Mouse (Mus musculus) bone marrow, adult 2 months (tissue): Measurements from ENCODE around the gene Creb3l4.

Experiments used
- CTCF ChIP-seq: fragments of 200-500 bp; IDR thresholded peaks from 2 replicates; pipeline ENCODE4 v1.5.1; 2011; ENCODE audit warnings: low read length, control low read depth; ENCODE audit not compliant: control insufficient read depth, insufficient read depth
- POLR2A ChIP-seq: fragments of 200-500 bp; IDR thresholded peaks from 2 replicates; pipeline ENCODE4 v1.6.1; 2011; ENCODE audit warnings: low read depth, mild to moderate bottlenecking, control low read depth, low read length, borderline replicate concordance; ENCODE audit not compliant: control insufficient read depth

DNA sequence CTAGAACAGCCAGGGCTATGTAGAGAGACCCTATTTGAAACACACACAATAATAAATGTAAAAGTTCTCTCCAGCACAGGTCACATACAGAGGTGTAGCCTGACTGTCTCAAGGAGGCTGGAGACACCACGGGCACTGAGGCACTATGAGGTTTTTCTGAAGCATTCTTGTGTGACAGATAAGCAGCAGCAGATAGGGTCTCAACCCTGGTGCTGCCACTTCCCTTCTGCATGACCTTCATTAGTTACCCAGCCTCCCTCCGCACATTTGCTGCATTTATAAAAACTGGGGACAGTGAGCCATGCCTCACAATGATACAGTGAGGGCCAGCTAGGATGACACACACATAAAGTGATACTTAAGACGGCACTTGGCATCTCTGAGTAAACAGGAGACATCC, 20.4 kb downstream of the Creb3l4 start:
- no peak for TF ChIP-seq POLR2A
- no peak for TF ChIP-seq CTCF
